Mouse (Mus musculus) liver, embryonic 13.5 days (tissue): ENCODE data around the gene 1700001F09Rik. TPM values are rescaled to one million over a fixed set of nuclear protein-coding genes. Genes with fewer than 3 reads are reported as not detected.

Experiments
- polyA plus RNA-seq: library from polyadenylated mRNA; unstranded; fragments of >200 nt; fragmentation: Nextera tagmentation; extraction: Ambion mirVana; gene quantifications from 2 replicates; pipeline ENCODE4 v1.2.1, GENCODE M21; 2015

1700001F09Rik gene
- polyA plus RNA-seq, 1 experiment from 2014 or later, result not detected

Other genes with a start within 250 kb of the 1700001F09Rik start
- gene Gm8104, start 247.2 kb downstream of the 1700001F09Rik start, polyA plus RNA-seq, result not detected in 2 replicates
- not detected in 2 replicates for gene Gm7233, start 167.9 kb downstream of the 1700001F09Rik start, polyA plus RNA-seq
- gene Gm8122, start 112.5 kb downstream of the 1700001F09Rik start, polyA plus RNA-seq, result not detected in 2 replicates
- not detected in 2 replicates for gene Gm8126, start 89.2 kb downstream of the 1700001F09Rik start, polyA plus RNA-seq
- not detected in 2 replicates for gene Gm9732, start 72.8 kb downstream of the 1700001F09Rik start, polyA plus RNA-seq
- gene Gm8127, start 54.0 kb downstream of the 1700001F09Rik start, polyA plus RNA-seq, result not detected in 2 replicates
- not detected in 2 replicates for gene Gm8138, start 68.5 kb upstream of the 1700001F09Rik start, polyA plus RNA-seq
- gene Gm5799, start 195.8 kb upstream of the 1700001F09Rik start, polyA plus RNA-seq, result not detected in 2 replicates
- not detected in 2 replicates for gene Gm17654, start 231.3 kb upstream of the 1700001F09Rik start, polyA plus RNA-seq